In genomic region chr2:10826134-10826767, GRCm38 (mm10) we compare ENCODE assay signal across 8 mouse cellular contexts.
DNase-seq lines count a peak whose midpoint lies in the region; ATAC-seq lines count a peak whose summit lies in the region.

No protein-coding gene starts in this region.

- H3K27me3 ChIP-seq in embryonic facial prominence, embryonic 15.5 days = no peaks in the 10 kb centered on the region
- H3K27me3 ChIP-seq in kidney, embryonic 14.5 days (ENCODE audit: control insufficient read depth, insufficient read depth, low read length) = no peaks in the 10 kb centered on the region
- H3K27me3 ChIP-seq in midbrain, embryonic 13.5 days = peaks cover 15% of the 10 kb centered on the region; the same call in 1 of the 2 replicates

- H3K4me2 ChIP-seq in embryonic facial prominence, embryonic 15.5 days (replicated peaks) = peak overlapping the region; percentile 50
- peak overlapping the region; percentile 49 for H3K4me2 ChIP-seq in kidney, embryonic 14.5 days (replicated peaks; ENCODE audit: low read depth, low read length)
- peak overlapping the region; percentile 50 for H3K4me2 ChIP-seq in midbrain, embryonic 13.5 days (replicated peaks)

- H3K4me1 ChIP-seq in embryonic facial prominence, embryonic 15.5 days = 0 out of 2 replicates have a peak, but pooled peaks cover 3% of the 10 kb centered on the region
- no peaks in the 10 kb centered on the region for H3K4me1 ChIP-seq in kidney, embryonic 14.5 days (ENCODE audit: control insufficient read depth, insufficient read depth, low read length)
- H3K4me1 ChIP-seq in midbrain, embryonic 13.5 days (replicated peaks) = no peaks in the 10 kb centered on the region

- peak overlapping the region; percentile 50 for H3K4me3 ChIP-seq in embryonic facial prominence, embryonic 15.5 days (replicated peaks)
- no peak overlapping the region; the same call in 1 of the 2 replicates for H3K4me3 ChIP-seq in kidney, embryonic 14.5 days (ENCODE audit: low read length)
- H3K4me3 ChIP-seq in midbrain, embryonic 13.5 days (replicated peaks) = peak overlapping the region; percentile 37

- no peaks in the 10 kb centered on the region for H3K36me3 ChIP-seq in embryonic facial prominence, embryonic 15.5 days
- no peaks in the 10 kb centered on the region for H3K36me3 ChIP-seq in kidney, embryonic 14.5 days (ENCODE audit: control insufficient read depth, insufficient read depth, low read length)
- no peaks in the 10 kb centered on the region for H3K36me3 ChIP-seq in midbrain, embryonic 13.5 days

- peak; percentile 75 for ATAC-seq in embryonic facial prominence, embryonic 15.5 days (ENCODE audit: insufficient number of reproducible peaks, low FRiP score, low TSS enrichment, low read depth)
- no peak for ATAC-seq in kidney, embryonic 14.5 days (ENCODE audit: low FRiP score, low TSS enrichment)
- no peak for ATAC-seq in midbrain, embryonic 13.5 days

- no peaks in the 10 kb centered on the region for H3K9me3 ChIP-seq in embryonic facial prominence, embryonic 15.5 days (replicated peaks)
- H3K9me3 ChIP-seq in kidney, embryonic 14.5 days (ENCODE audit: control insufficient read depth, low read length) = no peaks in the 10 kb centered on the region
- H3K9me3 ChIP-seq in midbrain, embryonic 13.5 days = no peaks in the 10 kb centered on the region

- H3K9ac ChIP-seq in embryonic facial prominence, embryonic 15.5 days = no peak overlapping the region
- no peak overlapping the region for H3K9ac ChIP-seq in kidney, embryonic 14.5 days (ENCODE audit: low read depth, low read length)
- no peak overlapping the region for H3K9ac ChIP-seq in midbrain, embryonic 13.5 days (replicated peaks)

- 50% methylated on average over 10 of the region's 10 CpGs for WGBS in embryonic facial prominence, embryonic 15.5 days
- WGBS in kidney, embryonic 14.5 days = 83% methylated on average over 10 of the region's 10 CpGs
- WGBS in midbrain, embryonic 13.5 days = 86% methylated on average over 10 of the region's 10 CpGs

- peak overlapping the region; percentile 53; the same call in 1 of the 2 replicates for H3K27ac ChIP-seq in embryonic facial prominence, embryonic 15.5 days (replicated peaks)
- H3K27ac ChIP-seq in kidney, embryonic 14.5 days (ENCODE audit: low read depth, low read length) = no peak overlapping the region
- H3K27ac ChIP-seq in midbrain, embryonic 13.5 days = no peak overlapping the region

- peak; percentile 21 to 23 for DNase-seq in cerebellum, postnatal 10 days
- no peak for DNase-seq in cerebellum, adult 9-11 months
- DNase-seq in layer of hippocampus, adult 9-11 months = no peak
- no peak for DNase-seq in retina, embryonic 14.5 days (ENCODE audit: low spot score)
- no peak for DNase-seq in adrenal gland, postnatal 36 days

Comparison
In these comparisons a context has a peak if more than half of its experiments do, and no peak if none do; other contexts are left out.
1. DNase-seq: peak in cerebellum, postnatal 10 days (2 of 2); none in cerebellum, adult 9-11 months (single experiment), layer of hippocampus, adult 9-11 months (single experiment), retina, embryonic 14.5 days (single experiment) and adrenal gland, postnatal 36 days (0 of 2).
2. Peak in every context shown above with its lines, with median percentiles within 50 percentile points of each other: H3K4me2 ChIP-seq.